10 mouse cellular contexts compared by ENCODE assay signal in genomic region chr9:103426425-103426824, GRCm38 (mm10). TPM values are rescaled to one million over a fixed set of nuclear protein-coding genes. Genes with fewer than 3 reads are reported as not detected.
DNase-seq lines count a peak whose midpoint lies in the region; ATAC-seq and TF ChIP-seq lines count a peak whose summit lies in the region.
"Had no signal": no experiment of that assay in that cellular context is flagged by ENCODE, and none has a peak within 500 bp of the region (broad histone marks: within the 10 kb centered on the region; RNA-seq: fewer than 3 reads in every experiment).

No protein-coding gene starts in this region.

- peak; percentile 10 for DNase-seq in liver
- DNase-seq in liver, embryonic 11.5 days (ENCODE audit: low spot score), result no peak
- DNase-seq in liver, postnatal 0 days, result peak; percentile 21
- peak; percentile 71 to 75 for DNase-seq in thymus, postnatal 10 days (ENCODE audit: low spot score in 2 of 2)
- no peak for DNase-seq in stomach, postnatal 0 days (ENCODE audit: low spot score)
- DNase-seq in adrenal gland, adult 18-20 months (ENCODE audit: low spot score in 2 of 2), result no peak
- DNase-seq in heart, adult 18-20 months, result no peak
- DNase-seq: left cerebral cortex, postnatal 4 days; lung, postnatal 10 days had no signal

- no peak overlapping the region for H3K4me3 ChIP-seq in liver, embryonic 11.5 days (ENCODE audit: low read depth, low read length)
- H3K4me3 ChIP-seq in E14TG2a.4 (replicated peaks; ENCODE audit: low read length), result peak overlapping the region; percentile 56
- H3K4me3 ChIP-seq in liver, postnatal 0 days (ENCODE audit: low read depth, low read length), result no peak overlapping the region
- no peak overlapping the region for H3K4me3 ChIP-seq in stomach, postnatal 0 days (ENCODE audit: low read depth, low read length)

- H3K4me1 ChIP-seq in liver, embryonic 11.5 days (replicated peaks; ENCODE audit: control insufficient read depth, insufficient read depth, low read length), result no peaks in the 10 kb centered on the region; the same call in 1 of the 2 replicates
- peaks cover 19% of the 10 kb centered on the region for H3K4me1 ChIP-seq in E14TG2a.4 (replicated peaks; ENCODE audit: low read depth, low read length)
- H3K4me1 ChIP-seq in liver, postnatal 0 days (ENCODE audit: insufficient read depth), result no peaks in the 10 kb centered on the region
- H3K4me1 ChIP-seq in stomach, postnatal 0 days (replicated peaks; ENCODE audit: control insufficient read depth, insufficient read depth), result no peaks in the 10 kb centered on the region

- TF ChIP-seq EP300 in liver, postnatal 0 days (IDR thresholded peaks at IDR 0.05; ENCODE audit: low read depth), result no peak
- TF ChIP-seq EP300 in stomach, postnatal 0 days (optimal IDR thresholded peaks at IDR 0.05), result no peak

- ATAC-seq in liver, embryonic 11.5 days (replicated peaks; ENCODE audit: low FRiP score), result no peak
- ATAC-seq in liver, postnatal 0 days, result no peak
- ATAC-seq in stomach, postnatal 0 days (ENCODE audit: low FRiP score, low TSS enrichment), result no peak

- no peak for TF ChIP-seq CTCF in E14TG2a.4 (conservative IDR thresholded peaks at IDR 0.05; ENCODE audit: low read length)
- no peak for TF ChIP-seq CTCF in liver, postnatal 0 days (IDR thresholded peaks at IDR 0.05; ENCODE audit: low read depth)
- TF ChIP-seq CTCF in stomach, postnatal 0 days (IDR thresholded peaks at IDR 0.05; ENCODE audit: low read depth), result no peak

- no peaks in the 10 kb centered on the region for H3K36me3 ChIP-seq in liver, embryonic 11.5 days (ENCODE audit: control insufficient read depth, insufficient read depth, low read length)
- no peaks in the 10 kb centered on the region for H3K36me3 ChIP-seq in E14TG2a.4 (ENCODE audit: insufficient read depth, low read length)
- H3K36me3 ChIP-seq in liver, postnatal 0 days (replicated peaks; ENCODE audit: insufficient read depth, low read length), result no peaks in the 10 kb centered on the region
- H3K36me3 ChIP-seq in stomach, postnatal 0 days (ENCODE audit: control insufficient read depth, insufficient read depth, low read length), result no peaks in the 10 kb centered on the region

- no peak overlapping the region for H3K9ac ChIP-seq in liver, embryonic 11.5 days (ENCODE audit: low read depth, low read length)
- no peak overlapping the region for H3K9ac ChIP-seq in liver, postnatal 0 days (replicated peaks)
- no peak overlapping the region for H3K9ac ChIP-seq in stomach, postnatal 0 days (ENCODE audit: low read length)

- H3K27me3 ChIP-seq in liver, embryonic 11.5 days (replicated peaks; ENCODE audit: control insufficient read depth, insufficient read depth, low read length), result no peaks in the 10 kb centered on the region
- H3K27me3 ChIP-seq in E14TG2a.4 (ENCODE audit: insufficient read depth, low read length), result peaks cover 9% of the 10 kb centered on the region; the same call in 1 of the 2 replicates
- H3K27me3 ChIP-seq in liver, postnatal 0 days (ENCODE audit: insufficient read depth, low read length), result no peaks in the 10 kb centered on the region
- no peaks in the 10 kb centered on the region for H3K27me3 ChIP-seq in stomach, postnatal 0 days (ENCODE audit: control insufficient read depth, insufficient read depth, low read length)

- H3K4me2 ChIP-seq in liver, embryonic 11.5 days, result no peak overlapping the region
- no peak overlapping the region for H3K4me2 ChIP-seq in liver, postnatal 0 days (ENCODE audit: low read depth, low read length)
- H3K4me2 ChIP-seq in stomach, postnatal 0 days (replicated peaks; ENCODE audit: low read depth), result no peak overlapping the region

- no peak overlapping the region for H3K27ac ChIP-seq in liver, embryonic 11.5 days (ENCODE audit: low read depth, low read length)
- H3K27ac ChIP-seq in liver, postnatal 0 days (ENCODE audit: low read depth), result no peak overlapping the region
- no peak overlapping the region for H3K27ac ChIP-seq in stomach, postnatal 0 days (replicated peaks)

- 70% methylated on average over 11 of the region's 11 CpGs for WGBS in liver, embryonic 11.5 days
- WGBS in liver, postnatal 0 days (ENCODE audit: insufficient replicate concordance), result 62% methylated on average over 11 of the region's 11 CpGs
- WGBS in stomach, postnatal 0 days, result 69% methylated on average over 11 of the region's 11 CpGs

- no peaks in the 10 kb centered on the region for H3K9me3 ChIP-seq in liver, embryonic 11.5 days (ENCODE audit: control insufficient read depth, low read length)
- no peaks in the 10 kb centered on the region for H3K9me3 ChIP-seq in E14TG2a.4 (ENCODE audit: low read length)
- no peaks in the 10 kb centered on the region for H3K9me3 ChIP-seq in liver, postnatal 0 days (ENCODE audit: low read length)
- H3K9me3 ChIP-seq in stomach, postnatal 0 days (ENCODE audit: control insufficient read depth, low read length), result no peaks in the 10 kb centered on the region

RNA-seq across cellular contexts. Expression of gene Bfsp2, which starts 53.8 kb away (rescaled TPM):
- polyA plus RNA-seq in liver, embryonic 11.5 days (2014; fragmentation: Nextera tagmentation; extraction: Ambion mirVana), result 0.42 and 0.55 TPM in 2 replicates
- 5.5 and 6.3 TPM in 2 replicates for polyA plus RNA-seq in liver, postnatal 0 days (2015; fragmentation: Nextera tagmentation; extraction: Ambion mirVana)
- 0.28 and 0.40 TPM in 2 replicates for polyA plus RNA-seq in stomach, postnatal 0 days (2015; fragmentation: Nextera tagmentation; extraction: Ambion mirVana)
- total RNA-seq in adrenal gland, adult 18-20 months (2021), result not detected
- total RNA-seq in heart, adult 18-20 months (2021), result 1 to 10 TPM in 1 of 2 experiments, under 1 TPM in 1; 0.84 to 1.2 TPM

Comparison
In these comparisons a context has a peak if more than half of its experiments do, and no peak if none do; other contexts are left out.
1. DNase-seq: peak in liver (single experiment), liver, postnatal 0 days (single experiment) and thymus, postnatal 10 days (2 of 2); none in liver, embryonic 11.5 days (single experiment), stomach, postnatal 0 days (single experiment), adrenal gland, adult 18-20 months (0 of 2) and heart, adult 18-20 months (0 of 2).